Mouse (Mus musculus) neural tube, embryonic 12.5 days (tissue): Measurements from ENCODE around the gene 2300009A05Rik. TPM values are rescaled to one million over a fixed set of nuclear protein-coding genes. Genes with fewer than 3 reads are reported as not detected.

ENCODE experiments used
- ATAC-seq: fragments of 200-750 bp; cut with Nextera tagmentation; 2 replicates; pipeline ENCODE4 v1.8.0; 2017; ENCODE audit warnings: low read depth, mild to moderate bottlenecking, moderate TSS enrichment, moderate library complexity; ENCODE audit not compliant: low FRiP score
- H3K27ac ChIP-seq: fragments of 300-500 bp; sonication (generic); 2 replicates; pipeline ENCODE4 v1.5.1; 2016
- H3K27me3 ChIP-seq: fragments of 300-500 bp; sonication (generic); replicated peaks from 2 replicates; pipeline ENCODE4 v1.6.1; 2016; ENCODE audit warnings: mild to moderate bottlenecking
- H3K36me3 ChIP-seq: fragments of 300-500 bp; sonication (generic); 2 replicates; pipeline ENCODE4 v1.6.1; 2016; ENCODE audit warnings: mild to moderate bottlenecking
- H3K4me1 ChIP-seq: fragments of 300-500 bp; sonication (generic); 2 replicates; pipeline ENCODE4 v1.6.1; 2016
- H3K4me2 ChIP-seq: fragments of 300-500 bp; sonication (generic); replicated peaks from 2 replicates; pipeline ENCODE4 v1.6.1; 2016; ENCODE audit warnings: mild to moderate bottlenecking
- H3K4me3 ChIP-seq: fragments of 300-500 bp; sonication (generic); 2 replicates; pipeline ENCODE4 v1.5.1; 2016
- H3K9ac ChIP-seq: fragments of 300-500 bp; sonication (generic); 2 replicates; pipeline ENCODE4 v1.6.1; 2016; ENCODE audit warnings: mild to moderate bottlenecking
- H3K9me3 ChIP-seq: fragments of 300-500 bp; sonication (generic); 2 replicates; pipeline ENCODE4 v1.6.1; 2016; ENCODE audit warnings: mild to moderate bottlenecking
- WGBS: fragments of 180-500 bp; shearing (Covaris S2); methylation state at CpG from one replicate; pipeline ENCODE4 v1.1.7; 2016; 5-methylcytosine and 5-hydroxymethylcytosine counted together
- polyA plus RNA-seq: library from polyadenylated mRNA; unstranded; fragments of >200 nt; fragmentation: Nextera tagmentation; extraction: Ambion mirVana; gene quantifications from 2 replicates; pipeline ENCODE4 v1.2.1, GENCODE M21; 2016

The 2300009A05Rik gene
- 54.9 and 65.9 TPM in 2 replicates for polyA plus RNA-seq

DNA sequence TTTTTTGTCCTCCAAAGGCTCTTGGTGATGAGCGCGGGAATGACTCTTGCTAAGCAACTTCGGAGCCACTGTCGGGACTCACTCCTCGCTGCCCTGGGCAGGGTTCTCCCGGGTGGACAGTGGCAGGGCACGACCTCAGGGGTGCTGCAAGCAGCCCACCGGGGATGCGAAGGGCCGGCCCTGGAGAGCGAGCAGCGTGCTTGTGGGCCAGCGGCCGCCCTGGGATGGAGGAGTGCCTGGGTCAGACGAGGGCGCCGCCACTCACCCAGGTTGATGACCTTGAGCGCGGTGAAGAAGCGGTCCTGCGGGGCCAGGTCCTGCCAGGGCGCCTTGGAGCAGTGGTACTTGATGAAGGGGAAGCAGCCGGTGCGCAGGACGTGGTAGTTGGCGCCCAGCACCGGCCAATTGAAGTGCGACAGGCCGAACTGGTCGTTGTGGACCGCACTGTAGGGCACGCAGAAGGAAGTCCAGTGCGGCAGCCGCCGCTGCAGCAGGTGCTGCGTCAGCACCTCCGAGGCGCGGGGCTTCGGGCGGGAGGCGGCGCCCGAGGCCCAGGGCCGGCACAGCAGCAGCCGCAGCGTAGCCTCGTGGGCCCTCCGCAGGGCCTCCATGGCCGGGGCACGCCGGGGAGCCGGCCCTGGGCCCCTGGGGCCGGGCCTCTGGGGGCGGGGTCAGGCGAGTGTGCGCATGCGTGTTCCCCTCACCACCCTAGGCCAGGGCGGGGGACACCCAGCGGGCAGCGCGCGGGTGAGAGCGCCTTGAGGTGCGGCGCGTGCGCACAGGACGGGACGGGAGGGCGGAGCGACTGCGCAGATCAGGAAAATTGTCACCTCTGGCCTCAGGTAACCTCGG is at the start of gene 2300009A05Rik:
Gene 2300009A05Rik, minus strand, starts transcription at position 636 of the 852 bp plus-strand sequence.
- Histone ChIP-seq H3K4me3 (peak within 1 kb of the TSS; percentile 92), H3K27me3 (no peaks in the 10 kb centered on the region), H3K4me1 (0 out of 2 replicates have a peak, but pooled peaks cover 8% of the 10 kb centered on the region), H3K4me2 (peak within 1 kb of the TSS; percentile 92), H3K9ac (peak within 1 kb of the TSS; percentile 84), H3K9me3 (no peaks in the 10 kb centered on the region), H3K36me3 (no peaks in the 10 kb centered on the region), H3K27ac (peak within 1 kb of the TSS; percentile 47)
- under 1% methylated on average over 74 of the region's 74 CpGs for WGBS
- peak; percentile 97 for ATAC-seq

- Histone ChIP-seq H3K4me1 (no peaks in the 10 kb centered on the region), H3K4me2 (no peak overlapping the region), H3K27ac (no peak overlapping the region), H3K27me3 (no peaks in the 10 kb centered on the region), H3K4me3 (no peak overlapping the region), H3K36me3 (no peaks in the 10 kb centered on the region), H3K9me3 (no peaks in the 10 kb centered on the region), H3K9ac (no peak overlapping the region)
- WGBS: 82% methylated on average over 6 of the region's 6 CpGs
- no peak for ATAC-seq
Observed at GRCm38 (mm10) chr9:63443695-63444094, 44.6 kb upstream of the 2300009A05Rik start.

- WGBS: 80% methylated on average over 1 of the region's 1 CpGs
- no peak for ATAC-seq
- Histone ChIP-seq H3K36me3 (no peaks in the 10 kb centered on the region), H3K4me3 (no peak overlapping the region), H3K9me3 (no peaks in the 10 kb centered on the region), H3K27me3 (no peaks in the 10 kb centered on the region), H3K4me2 (no peak overlapping the region), H3K4me1 (no peaks in the 10 kb centered on the region), H3K9ac (no peak overlapping the region), H3K27ac (no peak overlapping the region)
Observed at GRCm38 (mm10) chr9:63430652-63431051, 31.6 kb upstream of the 2300009A05Rik start.

- no peak for ATAC-seq
- Histone ChIP-seq H3K27ac (no peak overlapping the region), H3K9ac (no peak overlapping the region), H3K4me3 (no peak overlapping the region), H3K27me3 (no peaks in the 10 kb centered on the region), H3K9me3 (no peaks in the 10 kb centered on the region), H3K4me2 (no peak overlapping the region), H3K36me3 (no peaks in the 10 kb centered on the region), H3K4me1 (peaks cover 4% of the 10 kb centered on the region; the same call in 1 of the 2 replicates)
- WGBS: 63% methylated on average over 9 of the region's 9 CpGs
Observed at GRCm38 (mm10) chr9:63421096-63421736, 22.2 kb upstream of the 2300009A05Rik start.

DNA sequence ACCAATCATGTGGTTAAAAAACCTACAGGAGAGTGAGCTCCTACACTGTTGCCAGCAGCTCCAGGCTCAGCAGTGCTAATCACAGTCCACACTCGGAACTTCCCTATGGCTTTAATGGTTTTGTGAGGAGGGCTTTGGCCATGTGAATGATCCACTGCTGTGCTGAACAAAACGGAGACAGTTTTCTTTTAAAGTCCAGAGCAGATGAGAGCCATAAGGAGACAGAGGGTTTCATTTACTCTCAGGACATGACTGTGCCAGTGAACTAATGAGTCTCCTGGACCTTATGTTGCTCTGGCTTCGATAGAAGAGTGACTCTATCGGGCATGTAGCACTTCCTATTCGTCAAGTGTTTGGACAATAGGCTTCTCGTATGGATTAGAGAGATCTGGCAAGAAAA is 21.4 kb upstream of the 2300009A05Rik start:
- Histone ChIP-seq H3K36me3 (no peaks in the 10 kb centered on the region), H3K4me1 (peaks cover 4% of the 10 kb centered on the region; the same call in 1 of the 2 replicates), H3K27ac (no peak overlapping the region), H3K4me3 (no peak overlapping the region), H3K9me3 (no peaks in the 10 kb centered on the region), H3K27me3 (no peaks in the 10 kb centered on the region), H3K9ac (no peak overlapping the region), H3K4me2 (0 out of 2 replicates have a peak overlapping the region, but pooled peaks have one; percentile 0)
- no peak for ATAC-seq
- WGBS: 12% methylated on average over 6 of the region's 6 CpGs

GRCm38 (mm10) chr9:63400176-63400575 is 1.1 kb upstream of the 2300009A05Rik start:
- no peaks in the 10 kb centered on the region for H3K36me3 ChIP-seq
- no peak overlapping the region for H3K4me2 ChIP-seq
- H3K9ac ChIP-seq: no peak overlapping the region
- H3K9me3 ChIP-seq: no peaks in the 10 kb centered on the region
- no peaks in the 10 kb centered on the region for H3K27me3 ChIP-seq
- 83% methylated on average over 1 of the region's 1 CpGs for WGBS
- ATAC-seq: no peak
- H3K4me3 ChIP-seq: no peak overlapping the region
- H3K27ac ChIP-seq: no peak overlapping the region
- 0 out of 2 replicates have a peak, but pooled peaks cover 8% of the 10 kb centered on the region for H3K4me1 ChIP-seq

- H3K4me2 ChIP-seq: peak overlapping the region; percentile 92
- H3K9me3 ChIP-seq: no peaks in the 10 kb centered on the region
- WGBS: 4% methylated on average over 8 of the region's 8 CpGs
- no peaks in the 10 kb centered on the region for H3K27me3 ChIP-seq
- H3K4me1 ChIP-seq: 0 out of 2 replicates have a peak, but pooled peaks cover 8% of the 10 kb centered on the region
- H3K9ac ChIP-seq: peak overlapping the region; percentile 84
- H3K27ac ChIP-seq: peak overlapping the region; percentile 47; the same call in 1 of the 2 replicates
- H3K4me3 ChIP-seq: peak overlapping the region; percentile 92
- peak; percentile 68 for ATAC-seq
- no peaks in the 10 kb centered on the region for H3K36me3 ChIP-seq
Observed at GRCm38 (mm10) chr9:63399463-63399815, 393 bp upstream of the 2300009A05Rik start.

DNA sequence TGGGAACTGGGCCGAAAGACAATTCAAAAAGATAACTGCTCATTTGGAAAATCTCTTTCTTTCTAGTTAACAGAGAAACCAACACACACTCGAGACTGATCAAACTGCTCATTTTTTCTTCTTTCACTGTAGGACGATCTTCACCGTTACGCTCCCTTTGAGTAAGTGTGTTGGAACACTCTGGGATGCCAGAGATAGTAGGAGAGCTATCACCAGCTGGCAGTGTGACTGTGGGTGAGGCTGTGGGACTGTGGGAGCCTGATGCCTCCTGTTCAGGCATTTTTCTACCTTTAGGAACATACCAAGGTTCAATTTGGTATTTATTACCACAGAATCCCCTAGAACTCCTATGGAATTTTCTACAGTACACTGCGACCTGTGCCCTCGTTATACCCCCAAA is 3.4 kb downstream of the 2300009A05Rik start:
- H3K27ac ChIP-seq: no peak overlapping the region
- H3K9me3 ChIP-seq: no peaks in the 10 kb centered on the region
- H3K4me1 ChIP-seq: 0 out of 2 replicates have a peak, but pooled peaks cover 8% of the 10 kb centered on the region
- no peak overlapping the region for H3K9ac ChIP-seq
- H3K4me3 ChIP-seq: no peak overlapping the region
- H3K27me3 ChIP-seq: no peaks in the 10 kb centered on the region
- 0 out of 2 replicates have a peak overlapping the region, but pooled peaks have one; percentile 12 for H3K4me2 ChIP-seq
- no peak for ATAC-seq
- 82% methylated on average over 7 of the region's 7 CpGs for WGBS
- no peaks in the 10 kb centered on the region for H3K36me3 ChIP-seq

DNA sequence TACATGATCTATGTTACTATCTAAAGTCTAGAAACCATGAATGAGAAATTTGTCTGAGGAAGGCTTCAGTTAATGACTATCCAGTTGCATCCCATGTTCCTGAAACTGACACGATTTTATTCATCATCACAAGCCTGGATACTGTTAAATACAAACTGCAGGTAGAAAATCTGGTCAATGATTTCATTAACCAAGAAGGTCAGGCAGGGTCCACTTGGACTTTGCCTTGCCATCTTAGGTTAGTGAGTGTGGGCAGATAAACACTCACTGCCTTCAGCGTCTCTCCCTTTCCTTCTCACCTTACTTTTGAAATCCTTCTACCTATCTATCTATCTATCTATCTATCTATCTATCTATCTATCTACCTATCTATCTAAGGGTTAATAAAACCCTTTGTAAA is 7.7 kb downstream of the 2300009A05Rik start:
- Histone ChIP-seq H3K27me3 (no peaks in the 10 kb centered on the region), H3K4me3 (no peak overlapping the region), H3K27ac (no peak overlapping the region), H3K9me3 (no peaks in the 10 kb centered on the region), H3K9ac (no peak overlapping the region), H3K4me2 (no peak overlapping the region), H3K36me3 (no peaks in the 10 kb centered on the region), H3K4me1 (no peaks in the 10 kb centered on the region)
- 85% methylated on average over 2 of the region's 2 CpGs for WGBS
- no peak for ATAC-seq

DNA sequence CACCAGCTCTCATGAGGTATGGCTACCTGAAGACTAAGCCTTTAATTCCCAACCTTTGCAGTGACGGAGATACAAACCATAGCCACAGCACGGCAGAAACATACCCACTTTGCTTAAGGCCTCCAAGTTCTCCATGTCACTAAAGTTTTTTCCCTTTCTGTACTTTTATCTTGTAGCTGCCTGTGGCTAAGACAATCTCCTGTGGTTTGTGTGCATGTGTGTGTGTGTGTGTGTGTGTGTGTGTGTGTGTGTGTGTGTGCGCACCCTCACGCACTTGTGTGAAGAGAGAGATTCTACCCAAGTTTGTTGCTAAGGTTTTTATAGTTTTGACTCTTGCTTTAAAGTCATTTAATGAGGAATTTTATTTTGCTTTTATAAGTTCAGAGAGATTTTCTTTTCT is 16.3 kb downstream of the 2300009A05Rik start:
- no peak for ATAC-seq
- Histone ChIP-seq H3K4me2 (no peak overlapping the region), H3K9me3 (no peaks in the 10 kb centered on the region), H3K36me3 (no peaks in the 10 kb centered on the region), H3K27ac (no peak overlapping the region), H3K4me3 (no peak overlapping the region), H3K9ac (no peak overlapping the region), H3K27me3 (no peaks in the 10 kb centered on the region), H3K4me1 (peaks cover 4% of the 10 kb centered on the region; the same call in 1 of the 2 replicates)
- WGBS: 100% methylated on average over 4 of the region's 4 CpGs

DNA sequence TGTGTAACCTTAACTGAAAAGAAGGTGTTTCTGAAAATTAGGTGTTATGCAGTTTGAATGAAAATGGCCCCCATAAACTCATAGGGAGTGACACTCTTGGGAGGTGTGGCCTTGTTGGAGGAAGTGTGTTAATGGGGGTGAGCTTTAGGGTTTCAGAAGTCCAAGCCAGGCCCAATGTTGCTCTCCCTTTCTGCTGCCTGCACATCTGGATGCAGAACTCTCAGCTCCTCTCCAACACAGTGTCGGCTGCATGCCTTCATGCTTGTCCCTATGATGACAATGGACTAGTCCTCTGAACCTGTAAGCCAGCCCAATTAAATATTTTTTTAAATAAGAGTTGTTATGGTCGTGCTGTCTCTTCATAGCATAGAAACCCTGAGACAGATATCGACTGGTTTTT is 18.7 kb downstream of the 2300009A05Rik start:
- WGBS: 90% methylated on average over 3 of the region's 3 CpGs
- no peaks in the 10 kb centered on the region for H3K36me3 ChIP-seq
- H3K9me3 ChIP-seq: no peaks in the 10 kb centered on the region
- H3K27me3 ChIP-seq: no peaks in the 10 kb centered on the region
- no peak overlapping the region for H3K4me3 ChIP-seq
- H3K4me2 ChIP-seq: no peak overlapping the region
- ATAC-seq: no peak
- peaks cover 23% of the 10 kb centered on the region for H3K4me1 ChIP-seq
- no peak overlapping the region for H3K27ac ChIP-seq
- H3K9ac ChIP-seq: no peak overlapping the region

GRCm38 (mm10) chr9:63378174-63378573 is 20.9 kb downstream of the 2300009A05Rik start:
- Histone ChIP-seq H3K9me3 (no peaks in the 10 kb centered on the region), H3K9ac (peak overlapping the region; percentile 95), H3K4me2 (peak overlapping the region; percentile 92), H3K4me1 (peaks cover 27% of the 10 kb centered on the region), H3K27ac (no peak overlapping the region), H3K4me3 (peak overlapping the region; percentile 89), H3K36me3 (peaks cover 4% of the 10 kb centered on the region; the same call in 1 of the 2 replicates), H3K27me3 (no peaks in the 10 kb centered on the region)
- 18% methylated on average over 8 of the region's 8 CpGs for WGBS
- no peak for ATAC-seq
